Mouse (Mus musculus): ENCODE results near the gene Fam228b. TPM values are rescaled to one million over a fixed set of nuclear protein-coding genes. Genes with fewer than 3 reads are reported as not detected.

Fam228b gene
- total RNA-seq, 2 experiments from 2014 or later: 13.2 to 14.1 TPM

Other genes with a start within 250 kb of the Fam228b start
- gene Itsn2, start 176.6 kb downstream of the Fam228b start, total RNA-seq (2021): 10 to 100 TPM; 47.7 to 49.3 TPM
- gene Gm3625, start 176.3 kb downstream of the Fam228b start, total RNA-seq (2021): not detected
- gene Fam228a, start 30.8 kb downstream of the Fam228b start, total RNA-seq (2021): under 1 TPM; 0.34 to 0.39 TPM
- 1 to 10 TPM; 4.3 to 6.7 TPM for gene Pfn4, start 245 bp downstream of the Fam228b start, total RNA-seq (2021)
- gene Sf3b6, start 48.3 kb upstream of the Fam228b start, total RNA-seq (2021): 100 to 1,000 TPM; 133 to 140 TPM
- 10 to 100 TPM; 24.5 to 33.2 TPM for gene Fkbp1b, start 72.3 kb upstream of the Fam228b start, total RNA-seq (2021)
- 10 to 100 TPM; 10.8 to 15.5 TPM for gene Wdcp, start 74.0 kb upstream of the Fam228b start, total RNA-seq (2021)
- 1 to 10 TPM; 5.2 to 5.9 TPM for gene Mfsd2b, start 105.1 kb upstream of the Fam228b start, total RNA-seq (2021)
- 10 to 100 TPM; 25.5 to 26.0 TPM for gene Ubxn2a, start 138.4 kb upstream of the Fam228b start, total RNA-seq (2021)
- gene Atad2b, start 148.1 kb upstream of the Fam228b start, total RNA-seq (2021): 10 to 100 TPM; 36.6 to 40.5 TPM